Mouse (Mus musculus) thymus, postnatal 25 days (tissue): ENCODE results near the gene Ugt2b38.
"Not testable (repeated sequence)": the region's sequence is repeated elsewhere in the genome, so short reads cannot be mapped to it uniquely, and the experiment has no call there.

ENCODE experiments used
- DNase-seq: peaks from one replicate; pipeline ENCODE4 v3.0.0; 2022

The Ugt2b38 gene

GRCm38 (mm10) chr5:87424041-87424440, at the start of gene Ugt2b38:
TSS of gene Ugt2b38 (minus strand) at chr5:87424203.
- DNase-seq = not testable (repeated sequence)

- DNase-seq = no peak
Measured at GRCm38 (mm10) chr5:87458810-87459209, 34.8 kb upstream of the Ugt2b38 start.

- DNase-seq = no peak
Measured at GRCm38 (mm10) chr5:87457701-87458100, 33.7 kb upstream of the Ugt2b38 start.

GRCm38 (mm10) chr5:87456216-87456850, 32.3 kb upstream of the Ugt2b38 start:
- no peak for DNase-seq

GRCm38 (mm10) chr5:87455519-87455918, 31.5 kb upstream of the Ugt2b38 start:
- no peak for DNase-seq

- DNase-seq = not testable (repeated sequence)
Measured at GRCm38 (mm10) chr5:87452514-87452913, 28.5 kb upstream of the Ugt2b38 start.

GRCm38 (mm10) chr5:87436264-87436663, 12.3 kb upstream of the Ugt2b38 start:
- DNase-seq = no peak

- no peak for DNase-seq
Measured at GRCm38 (mm10) chr5:87425676-87426075, 1.7 kb upstream of the Ugt2b38 start.

GRCm38 (mm10) chr5:87396968-87397367, 27.0 kb downstream of the Ugt2b38 start:
- no peak for DNase-seq

- no peak for DNase-seq
Measured at GRCm38 (mm10) chr5:87390818-87391217, 33.2 kb downstream of the Ugt2b38 start.

GRCm38 (mm10) chr5:87380234-87380633, 43.8 kb downstream of the Ugt2b38 start:
- no peak for DNase-seq

- no peak for DNase-seq
Measured at GRCm38 (mm10) chr5:87379825-87380224, 44.2 kb downstream of the Ugt2b38 start.

GRCm38 (mm10) chr5:87375874-87376383, 48.1 kb downstream of the Ugt2b38 start:
- DNase-seq = no peak

- DNase-seq = no peak
Measured at GRCm38 (mm10) chr5:87373502-87373863, 50.5 kb downstream of the Ugt2b38 start.

- not testable (repeated sequence) for DNase-seq
Measured at GRCm38 (mm10) chr5:87372788-87373501, 51.1 kb downstream of the Ugt2b38 start.
